Mouse (Mus musculus): ENCODE data around the gene Rab7b. TPM values are rescaled to one million over a fixed set of nuclear protein-coding genes. Genes with fewer than 3 reads are reported as not detected.

Gene Rab7b
- total RNA-seq, 2 experiments from 2014 or later = 2.9 to 3.4 TPM

Other genes starting within 250 kb of the Rab7b start
- gene Srgap2, start 161.3 kb upstream of the Rab7b start, total RNA-seq (2021) = 10 to 100 TPM; 19.5 TPM
- gene Fam72a, start 160.8 kb upstream of the Rab7b start, total RNA-seq (2021) = under 1 TPM; 0.87 to 0.89 TPM
- not detected for gene Avpr1b, start 89.5 kb upstream of the Rab7b start, total RNA-seq (2021)
- 1 to 10 TPM in 1 of 2 experiments, under 1 TPM in 1; 0.52 to 2.5 TPM for gene Ctse, start 50.4 kb upstream of the Rab7b start, total RNA-seq (2021)
- gene Slc26a9, start 55.3 kb downstream of the Rab7b start, total RNA-seq (2021) = under 1 TPM in 1 of 2 experiments, not detected in 1; 0.15 TPM
- 1 to 10 TPM; 7.4 to 9.1 TPM for gene Pm20d1, start 108.7 kb downstream of the Rab7b start, total RNA-seq (2021)
- gene Slc41a1, start 138.8 kb downstream of the Rab7b start, total RNA-seq (2021) = 10 to 100 TPM; 38.8 to 51.8 TPM
- 10 to 100 TPM; 11.3 to 11.4 TPM for gene Rab29, start 178.5 kb downstream of the Rab7b start, total RNA-seq (2021)
- 10 to 100 TPM; 60.7 to 63.9 TPM for gene Nucks1, start 221.8 kb downstream of the Rab7b start, total RNA-seq (2021)